Mouse (Mus musculus): ENCODE measurements around the gene Gfod1. TPM values are rescaled to one million over a fixed set of nuclear protein-coding genes. Genes with fewer than 3 reads are reported as not detected.

Gene Gfod1
- total RNA-seq, 4 experiments from 2014 or later: 3.6 to 4.9 (median 4.3) TPM

GRCm38 (mm10) chr13:43263646-43264045, 40.3 kb downstream of the Gfod1 start:
- DNase-seq (ENCODE audit: low spot score in 2 of 2): no peak

- DNase-seq (ENCODE audit: low spot score in 2 of 2): no peak
Measured at GRCm38 (mm10) chr13:43262114-43262739, 41.7 kb downstream of the Gfod1 start.

GRCm38 (mm10) chr13:43261287-43261686, 42.7 kb downstream of the Gfod1 start:
- no peak for DNase-seq (ENCODE audit: low spot score in 2 of 2)

- DNase-seq (ENCODE audit: low spot score in 2 of 2): no peak
Measured at GRCm38 (mm10) chr13:43260731-43261130, 43.2 kb downstream of the Gfod1 start.

- no peak for DNase-seq (ENCODE audit: low spot score in 2 of 2)
Measured at GRCm38 (mm10) chr13:43256447-43256846, 47.5 kb downstream of the Gfod1 start.

- DNase-seq (ENCODE audit: low spot score in 2 of 2): no peak
Measured at GRCm38 (mm10) chr13:43253526-43253925, 50.4 kb downstream of the Gfod1 start.

GRCm38 (mm10) chr13:43252105-43252790, 51.7 kb downstream of the Gfod1 start:
- no peak for DNase-seq (ENCODE audit: low spot score in 2 of 2)

- DNase-seq (ENCODE audit: low spot score in 2 of 2): no peak
Measured at GRCm38 (mm10) chr13:43251391-43251790, 52.6 kb downstream of the Gfod1 start.

- no peak for DNase-seq (ENCODE audit: low spot score in 2 of 2)
Measured at GRCm38 (mm10) chr13:43250653-43251052, 53.3 kb downstream of the Gfod1 start.

GRCm38 (mm10) chr13:43250106-43250505, 53.9 kb downstream of the Gfod1 start:
- no peak for DNase-seq (ENCODE audit: low spot score in 2 of 2)

- DNase-seq (ENCODE audit: low spot score in 2 of 2): no peak
Measured at GRCm38 (mm10) chr13:43248381-43248780, 55.6 kb downstream of the Gfod1 start.

GRCm38 (mm10) chr13:43246876-43247275, 57.1 kb downstream of the Gfod1 start:
- DNase-seq (ENCODE audit: low spot score in 2 of 2): no peak

- DNase-seq (ENCODE audit: low spot score in 2 of 2): no peak
Measured at GRCm38 (mm10) chr13:43243793-43244192, 60.2 kb downstream of the Gfod1 start.

GRCm38 (mm10) chr13:43243240-43243639, 60.7 kb downstream of the Gfod1 start:
- no peak for DNase-seq (ENCODE audit: low spot score in 2 of 2)

GRCm38 (mm10) chr13:43241750-43242149, 62.2 kb downstream of the Gfod1 start:
- no peak for DNase-seq (ENCODE audit: low spot score in 2 of 2)

- no peak for DNase-seq (ENCODE audit: low spot score in 2 of 2)
Measured at GRCm38 (mm10) chr13:43241069-43241468, 62.9 kb downstream of the Gfod1 start.

- DNase-seq (ENCODE audit: low spot score in 2 of 2): no peak
Measured at GRCm38 (mm10) chr13:43239790-43240216, 64.2 kb downstream of the Gfod1 start.

GRCm38 (mm10) chr13:43236630-43237029, 67.3 kb downstream of the Gfod1 start:
- DNase-seq (ENCODE audit: low spot score in 2 of 2): no peak

GRCm38 (mm10) chr13:43235982-43236381, 68.0 kb downstream of the Gfod1 start:
- DNase-seq (ENCODE audit: low spot score in 2 of 2): no peak

GRCm38 (mm10) chr13:43235586-43235910, 68.4 kb downstream of the Gfod1 start:
- DNase-seq (ENCODE audit: low spot score in 2 of 2): no peak

GRCm38 (mm10) chr13:43234869-43235585, 68.9 kb downstream of the Gfod1 start:
- DNase-seq (ENCODE audit: low spot score in 2 of 2): no peak

GRCm38 (mm10) chr13:43233331-43233730, 70.6 kb downstream of the Gfod1 start:
- no peak for DNase-seq (ENCODE audit: low spot score in 2 of 2)

All from gastrocnemius, adult 8-10 months (tissue).